Mouse (Mus musculus): Measurements from ENCODE around the gene Sgcd. TPM values are rescaled to one million over a fixed set of nuclear protein-coding genes. Genes with fewer than 3 reads are reported as not detected.

Gene Sgcd
- polyA plus RNA-seq, 1 experiment from 2014 or later = 1.6 TPM

GRCm38 (mm10) chr11:47154837-47155430 lies 833.8 kb downstream of the Sgcd start:
- Histone ChIP-seq H3K4me1 (no peaks in the 10 kb centered on the region), H3K9me3 (replicated peaks) (no peaks in the 10 kb centered on the region), H3K9ac (no peak overlapping the region), H3K27me3 (no peaks in the 10 kb centered on the region), H3K4me2 (no peak overlapping the region), H3K4me3 (no peak overlapping the region), H3K27ac (no peak overlapping the region), H3K36me3 (ENCODE audit: poor library complexity, severe bottlenecking) (no peaks in the 10 kb centered on the region)
- WGBS = 93% methylated on average over 5 of the region's 5 CpGs
- ATAC-seq = no peak

- Histone ChIP-seq H3K9me3 (replicated peaks) (no peaks in the 10 kb centered on the region), H3K36me3 (ENCODE audit: poor library complexity, severe bottlenecking) (no peaks in the 10 kb centered on the region), H3K4me1 (no peaks in the 10 kb centered on the region), H3K27ac (no peak overlapping the region), H3K27me3 (no peaks in the 10 kb centered on the region), H3K9ac (no peak overlapping the region), H3K4me2 (no peak overlapping the region), H3K4me3 (no peak overlapping the region)
- ATAC-seq = 0 out of 2 replicates have a peak, but pooled peaks have one; percentile 57
- 70% methylated on average over 9 of the region's 9 CpGs for whole genome bisulfite sequencing
Measured at GRCm38 (mm10) chr11:47149607-47150006, 839.2 kb downstream of the Sgcd start.

- Histone ChIP-seq H3K27ac (no peak overlapping the region), H3K4me3 (no peak overlapping the region), H3K9ac (no peak overlapping the region), H3K4me2 (no peak overlapping the region), H3K27me3 (no peaks in the 10 kb centered on the region), H3K4me1 (no peaks in the 10 kb centered on the region), H3K36me3 (ENCODE audit: poor library complexity, severe bottlenecking) (no peaks in the 10 kb centered on the region), H3K9me3 (replicated peaks) (no peaks in the 10 kb centered on the region)
- 98% methylated on average over 2 of the region's 2 CpGs for WGBS
- no peak for ATAC-seq
Measured at GRCm38 (mm10) chr11:47139867-47140266, 848.9 kb downstream of the Sgcd start.

GRCm38 (mm10) chr11:47139271-47139670 lies 849.5 kb downstream of the Sgcd start:
- ATAC-seq = no peak
- no peak overlapping the region for H3K4me3 ChIP-seq
- H3K27ac ChIP-seq = no peak overlapping the region
- no peak overlapping the region for H3K9ac ChIP-seq
- H3K4me2 ChIP-seq = no peak overlapping the region
- 89% methylated on average over 1 of the region's 1 CpGs for WGBS
- H3K9me3 ChIP-seq (replicated peaks) = no peaks in the 10 kb centered on the region
- H3K36me3 ChIP-seq (ENCODE audit: poor library complexity, severe bottlenecking) = no peaks in the 10 kb centered on the region
- H3K4me1 ChIP-seq = no peaks in the 10 kb centered on the region
- no peaks in the 10 kb centered on the region for H3K27me3 ChIP-seq

GRCm38 (mm10) chr11:47132410-47132809 lies 856.4 kb downstream of the Sgcd start:
- Histone ChIP-seq H3K27ac (no peak overlapping the region), H3K9me3 (replicated peaks) (no peaks in the 10 kb centered on the region), H3K27me3 (no peaks in the 10 kb centered on the region), H3K4me2 (no peak overlapping the region), H3K9ac (no peak overlapping the region), H3K4me1 (no peaks in the 10 kb centered on the region), H3K4me3 (no peak overlapping the region), H3K36me3 (ENCODE audit: poor library complexity, severe bottlenecking) (no peaks in the 10 kb centered on the region)
- WGBS = 91% methylated on average over 6 of the region's 6 CpGs
- no peak for ATAC-seq

GRCm38 (mm10) chr11:47130432-47130831 lies 858.3 kb downstream of the Sgcd start:
- no peak for ATAC-seq
- WGBS = 78% methylated on average over 3 of the region's 3 CpGs
- no peak overlapping the region for H3K27ac ChIP-seq
- no peaks in the 10 kb centered on the region for H3K27me3 ChIP-seq
- H3K9ac ChIP-seq = no peak overlapping the region
- no peak overlapping the region for H3K4me2 ChIP-seq
- no peaks in the 10 kb centered on the region for H3K36me3 ChIP-seq (ENCODE audit: poor library complexity, severe bottlenecking)
- H3K4me3 ChIP-seq = no peak overlapping the region
- H3K4me1 ChIP-seq = no peaks in the 10 kb centered on the region
- H3K9me3 ChIP-seq (replicated peaks) = no peaks in the 10 kb centered on the region

GRCm38 (mm10) chr11:47129992-47130391 lies 858.8 kb downstream of the Sgcd start:
- no peaks in the 10 kb centered on the region for H3K36me3 ChIP-seq (ENCODE audit: poor library complexity, severe bottlenecking)
- H3K27ac ChIP-seq = no peak overlapping the region
- no peaks in the 10 kb centered on the region for H3K27me3 ChIP-seq
- H3K4me2 ChIP-seq = no peak overlapping the region
- no peak overlapping the region for H3K4me3 ChIP-seq
- ATAC-seq = no peak
- WGBS = 80% methylated on average over 7 of the region's 7 CpGs
- no peaks in the 10 kb centered on the region for H3K4me1 ChIP-seq
- no peak overlapping the region for H3K9ac ChIP-seq
- H3K9me3 ChIP-seq (replicated peaks) = no peaks in the 10 kb centered on the region

- Histone ChIP-seq H3K27ac (no peak overlapping the region), H3K27me3 (no peaks in the 10 kb centered on the region), H3K4me1 (no peaks in the 10 kb centered on the region), H3K9me3 (replicated peaks) (no peaks in the 10 kb centered on the region), H3K9ac (no peak overlapping the region), H3K4me3 (no peak overlapping the region), H3K36me3 (ENCODE audit: poor library complexity, severe bottlenecking) (no peaks in the 10 kb centered on the region), H3K4me2 (no peak overlapping the region)
- WGBS = 94% methylated on average over 1 of the region's 1 CpGs
- no peak for ATAC-seq
Measured at GRCm38 (mm10) chr11:47129166-47129565, 859.6 kb downstream of the Sgcd start.

GRCm38 (mm10) chr11:47128331-47128730 lies 860.4 kb downstream of the Sgcd start:
- H3K27me3 ChIP-seq = no peaks in the 10 kb centered on the region
- H3K4me3 ChIP-seq = no peak overlapping the region
- no peak overlapping the region for H3K4me2 ChIP-seq
- H3K27ac ChIP-seq = no peak overlapping the region
- H3K4me1 ChIP-seq = no peaks in the 10 kb centered on the region
- 78% methylated on average over 3 of the region's 3 CpGs for WGBS
- no peaks in the 10 kb centered on the region for H3K36me3 ChIP-seq (ENCODE audit: poor library complexity, severe bottlenecking)
- H3K9ac ChIP-seq = no peak overlapping the region
- no peaks in the 10 kb centered on the region for H3K9me3 ChIP-seq (replicated peaks)
- ATAC-seq = no peak

GRCm38 (mm10) chr11:47120874-47121273 lies 867.9 kb downstream of the Sgcd start:
- Histone ChIP-seq H3K27ac (no peak overlapping the region), H3K27me3 (no peaks in the 10 kb centered on the region), H3K9me3 (replicated peaks) (no peaks in the 10 kb centered on the region), H3K4me2 (no peak overlapping the region), H3K36me3 (ENCODE audit: poor library complexity, severe bottlenecking) (no peaks in the 10 kb centered on the region), H3K4me3 (no peak overlapping the region), H3K4me1 (peaks cover 9% of the 10 kb centered on the region; the same call in 1 of the 2 replicates), H3K9ac (no peak overlapping the region)
- ATAC-seq = no peak
- WGBS = 90% methylated on average over 1 of the region's 1 CpGs

- no peaks in the 10 kb centered on the region for H3K27me3 ChIP-seq
- ATAC-seq = no peak
- H3K9me3 ChIP-seq (replicated peaks) = no peaks in the 10 kb centered on the region
- peaks cover 9% of the 10 kb centered on the region; the same call in 1 of the 2 replicates for H3K4me1 ChIP-seq
- H3K9ac ChIP-seq = no peak overlapping the region
- no peak overlapping the region for H3K27ac ChIP-seq
- 26% methylated on average over 2 of the region's 2 CpGs for WGBS
- H3K4me2 ChIP-seq = no peak overlapping the region
- no peaks in the 10 kb centered on the region for H3K36me3 ChIP-seq (ENCODE audit: poor library complexity, severe bottlenecking)
- no peak overlapping the region for H3K4me3 ChIP-seq
Measured at GRCm38 (mm10) chr11:47117896-47118295, 870.9 kb downstream of the Sgcd start.

GRCm38 (mm10) chr11:47114366-47114765 lies 874.4 kb downstream of the Sgcd start:
- Histone ChIP-seq H3K4me1 (peaks cover 9% of the 10 kb centered on the region; the same call in 1 of the 2 replicates), H3K9ac (no peak overlapping the region), H3K9me3 (replicated peaks) (no peaks in the 10 kb centered on the region), H3K27ac (no peak overlapping the region), H3K4me3 (no peak overlapping the region), H3K4me2 (no peak overlapping the region), H3K27me3 (no peaks in the 10 kb centered on the region), H3K36me3 (ENCODE audit: poor library complexity, severe bottlenecking) (no peaks in the 10 kb centered on the region)
- no peak for ATAC-seq
- WGBS = 91% methylated on average over 4 of the region's 4 CpGs

- H3K36me3 ChIP-seq (ENCODE audit: poor library complexity, severe bottlenecking) = no peaks in the 10 kb centered on the region
- ATAC-seq = no peak
- 76% methylated on average over 5 of the region's 5 CpGs for WGBS
- no peaks in the 10 kb centered on the region for H3K9me3 ChIP-seq (replicated peaks)
- H3K27ac ChIP-seq = no peak overlapping the region
- H3K4me1 ChIP-seq = peaks cover 9% of the 10 kb centered on the region; the same call in 1 of the 2 replicates
- no peak overlapping the region for H3K4me3 ChIP-seq
- no peak overlapping the region for H3K9ac ChIP-seq
- H3K4me2 ChIP-seq = no peak overlapping the region
- H3K27me3 ChIP-seq = no peaks in the 10 kb centered on the region
Measured at GRCm38 (mm10) chr11:47113081-47113480, 875.7 kb downstream of the Sgcd start.

All from forebrain, embryonic 13.5 days (tissue).